Mouse (Mus musculus) ES-Bruce4 (cell line): ENCODE results near the gene Ldlrad3.

ENCODE experiments used
- CTCF ChIP-seq: IDR thresholded peaks from one replicate; pipeline ENCODE4 v1.8.1; 2011; ENCODE audit warnings: low read depth, low read length
- EP300 ChIP-seq: IDR thresholded peaks from 2 replicates; pipeline ENCODE4 v1.6.1; 2011; ENCODE audit warnings: low read depth, low read length; ENCODE audit not compliant: insufficient read depth
- POLR2A ChIP-seq: IDR thresholded peaks from one replicate; pipeline ENCODE4 v1.8.1; 2011; ENCODE audit warnings: low read length; ENCODE audit not compliant: insufficient read depth

DNA sequence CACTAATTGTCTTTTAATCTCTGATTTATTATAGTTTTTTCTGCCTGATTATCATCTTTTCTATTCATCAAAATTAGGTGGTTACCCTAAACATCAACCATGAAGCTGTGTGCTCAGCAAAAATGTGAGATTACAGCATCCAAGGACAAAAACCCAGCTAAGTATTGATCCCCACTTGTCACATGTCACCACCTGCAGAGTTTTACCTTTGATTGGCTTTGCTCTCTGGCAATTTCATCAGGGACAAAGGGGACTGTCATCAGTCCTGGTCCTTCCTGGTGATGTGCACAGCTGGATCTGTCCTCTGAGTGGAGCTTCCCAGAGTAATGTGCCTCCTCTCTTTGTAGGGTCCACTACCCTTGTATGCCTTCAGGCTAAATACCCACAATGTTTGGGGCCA is 17.3 kb upstream of the Ldlrad3 start:
- TF ChIP-seq CTCF (no peak), POLR2A (no peak), EP300 (no peak)
